Mouse (Mus musculus) layer of hippocampus, postnatal 25 days (tissue): ENCODE measurements around the gene Gm11042. TPM values are rescaled to one million over a fixed set of nuclear protein-coding genes. Genes with fewer than 3 reads are reported as not detected.

Experiments used
- DNase-seq, 2 experiments: peaks; one replicate each; pipeline ENCODE4 v3.0.0; 2022; ENCODE audit warnings: mixed read lengths in 2 of 2, low spot score in 1 of 2; ENCODE audit errors: extremely low spot score in 1 of 2
- total RNA-seq, 2 experiments: library from RNA; stranded (reverse); gene quantifications; 2 replicates each; pipeline ENCODE4 v1.2.3; 2021

The Gm11042 gene
- total RNA-seq, 2 experiments from 2014 or later = not detected

GRCm38 (mm10) chr12:74290983-74291382 lies 25.2 kb downstream of the Gm11042 start:
- no peak for DNase-seq

- DNase-seq = peak; percentile 36 to 45
These were observed 31.5 kb downstream of the Gm11042 start for GRCm38 (mm10) chr12:74284685-74285054.

- DNase-seq = peak; percentile 86 to 95
These were observed 32.0 kb downstream of the Gm11042 start for GRCm38 (mm10) chr12:74284020-74284684.

- no peak for DNase-seq
These were observed 33.3 kb downstream of the Gm11042 start for GRCm38 (mm10) chr12:74282846-74283245.

- DNase-seq = no peak
These were observed 34.8 kb downstream of the Gm11042 start for GRCm38 (mm10) chr12:74281403-74281802.

GRCm38 (mm10) chr12:74277265-74277664 lies 38.9 kb downstream of the Gm11042 start:
- no peak for DNase-seq

- no peak for DNase-seq
These were observed 43.6 kb downstream of the Gm11042 start for GRCm38 (mm10) chr12:74272545-74272944.

- DNase-seq = no peak
These were observed 47.4 kb downstream of the Gm11042 start for GRCm38 (mm10) chr12:74268644-74269285.

- no peak for DNase-seq
These were observed 49.1 kb downstream of the Gm11042 start for GRCm38 (mm10) chr12:74267049-74267448.
